Mouse (Mus musculus) splenic B cell, adult 2 months (primary cell): Measurements from ENCODE around the gene Ubap2l.

Experiments
- DNase-seq: peaks from one replicate; pipeline ENCODE4 v3.0.0-alpha.2; 2011; ENCODE audit warnings: low read depth, low spot score
- H3K27me3 ChIP-seq: 2 replicates; pipeline ENCODE4 v1.6.1; 2012; ENCODE audit warnings: mild to moderate bottlenecking, low read length, moderate library complexity, mixed read lengths; ENCODE audit not compliant: control insufficient read depth, poor library complexity, insufficient read depth, severe bottlenecking
- H3K36me3 ChIP-seq: 2 replicates; pipeline ENCODE4 v1.6.1; 2012; ENCODE audit warnings: mild to moderate bottlenecking, low read length, moderate library complexity, mixed read lengths; ENCODE audit not compliant: control insufficient read depth, poor library complexity, insufficient read depth, severe bottlenecking

Gene Ubap2l

GRCm38 (mm10) chr3:89966946-89967345 lies 85.5 kb downstream of the Ubap2l start:
- Histone ChIP-seq H3K36me3 (no peaks in the 10 kb centered on the region), H3K27me3 (no peaks in the 10 kb centered on the region)
- peak; percentile 82 for DNase-seq

- Histone ChIP-seq H3K36me3 (no peaks in the 10 kb centered on the region), H3K27me3 (no peaks in the 10 kb centered on the region)
- DNase-seq = no peak
These were observed 86.5 kb downstream of the Ubap2l start for GRCm38 (mm10) chr3:89965972-89966371.

- DNase-seq = no peak
- Histone ChIP-seq H3K36me3 (no peaks in the 10 kb centered on the region), H3K27me3 (no peaks in the 10 kb centered on the region)
These were observed 86.9 kb downstream of the Ubap2l start for GRCm38 (mm10) chr3:89965557-89965956.

GRCm38 (mm10) chr3:89963926-89964739 lies 88.3 kb downstream of the Ubap2l start:
- Histone ChIP-seq H3K27me3 (no peaks in the 10 kb centered on the region), H3K36me3 (no peaks in the 10 kb centered on the region)
- DNase-seq = peak; percentile 59

- DNase-seq = peak; percentile 74
- no peaks in the 10 kb centered on the region for H3K36me3 ChIP-seq
- no peaks in the 10 kb centered on the region for H3K27me3 ChIP-seq
These were observed 89.1 kb downstream of the Ubap2l start, which contains the start of gene Atp8b2 for GRCm38 (mm10) chr3:89963221-89963763. Atp8b2 (minus strand) TSS chr3:89963508.

GRCm38 (mm10) chr3:89962751-89963220 lies 89.6 kb downstream of the Ubap2l start:
- Histone ChIP-seq H3K36me3 (peaks cover under 1% of the 10 kb centered on the region; the same call in 1 of the 2 replicates), H3K27me3 (no peaks in the 10 kb centered on the region)
- no peak for DNase-seq

- Histone ChIP-seq H3K27me3 (no peaks in the 10 kb centered on the region), H3K36me3 (peaks cover 1% of the 10 kb centered on the region; the same call in 1 of the 2 replicates)
- DNase-seq = no peak
These were observed 90.2 kb downstream of the Ubap2l start for GRCm38 (mm10) chr3:89962059-89962750.

- DNase-seq = peak; percentile 57
- H3K36me3 ChIP-seq = peaks cover 1% of the 10 kb centered on the region; the same call in 1 of the 2 replicates
- no peaks in the 10 kb centered on the region for H3K27me3 ChIP-seq
These were observed 91.0 kb downstream of the Ubap2l start for GRCm38 (mm10) chr3:89961436-89961835.

- peak; percentile 88 for DNase-seq
- Histone ChIP-seq H3K27me3 (no peaks in the 10 kb centered on the region), H3K36me3 (peaks cover 1% of the 10 kb centered on the region)
These were observed 92.0 kb downstream of the Ubap2l start for GRCm38 (mm10) chr3:89960469-89960868.

GRCm38 (mm10) chr3:89959435-89959834 lies 93.0 kb downstream of the Ubap2l start:
- DNase-seq = no peak
- Histone ChIP-seq H3K36me3 (peaks cover 1% of the 10 kb centered on the region), H3K27me3 (no peaks in the 10 kb centered on the region)

GRCm38 (mm10) chr3:89957880-89958279 lies 94.5 kb downstream of the Ubap2l start:
- DNase-seq = no peak
- H3K27me3 ChIP-seq = no peaks in the 10 kb centered on the region
- H3K36me3 ChIP-seq = peaks cover 3% of the 10 kb centered on the region

- H3K27me3 ChIP-seq = no peaks in the 10 kb centered on the region
- no peak for DNase-seq
These were observed 96.1 kb downstream of the Ubap2l start for GRCm38 (mm10) chr3:89956177-89956971.

GRCm38 (mm10) chr3:89953420-89953819 lies 99.0 kb downstream of the Ubap2l start:
- H3K27me3 ChIP-seq = no peaks in the 10 kb centered on the region
- DNase-seq = peak; percentile 88
- peaks cover 5% of the 10 kb centered on the region for H3K36me3 ChIP-seq

More at GRCm38 (mm10) chr3:89956177-89956971, 96.1 kb downstream of the Ubap2l start:
- H3K36me3 ChIP-seq = peaks cover 5% of the 10 kb centered on the region
